Mouse (Mus musculus) heart, postnatal 0 days (tissue): Measurements from ENCODE around the gene Pqlc3. TPM values are rescaled to one million over a fixed set of nuclear protein-coding genes. Genes with fewer than 3 reads are reported as not detected.
"Not testable (repeated sequence)": the region's sequence is repeated elsewhere in the genome, so short reads cannot be mapped to it uniquely, and the experiment has no call there.

ENCODE experiments used
- ATAC-seq: fragments of 200-750 bp; cut with Nextera tagmentation; 2 replicates; pipeline ENCODE4 v1.8.0; 2017; ENCODE audit warnings: low read depth, moderate number of reproducible peaks, moderate library complexity; ENCODE audit not compliant: insufficient read depth
- DNase-seq: peaks from one replicate; pipeline ENCODE4 v3.0.0-alpha.2; 2016; ENCODE audit warnings: low spot score
- H3K27ac ChIP-seq: fragments of 300-500 bp; sonication (generic); 2 replicates; pipeline ENCODE4 v1.5.1; 2014; ENCODE audit warnings: low read depth, mild to moderate bottlenecking
- H3K27me3 ChIP-seq: fragments of 300-500 bp; sonication (generic); 2 replicates; pipeline ENCODE4 v1.6.1; 2014; ENCODE audit warnings: low read length, mixed read lengths; ENCODE audit not compliant: control insufficient read depth, insufficient read depth
- H3K36me3 ChIP-seq: fragments of 300-500 bp; sonication (generic); replicated peaks from 2 replicates; pipeline ENCODE4 v1.6.1; 2014; ENCODE audit warnings: low read length, mixed read lengths; ENCODE audit not compliant: control insufficient read depth, insufficient read depth
- H3K4me1 ChIP-seq: fragments of 300-500 bp; sonication (generic); 2 replicates; pipeline ENCODE4 v1.6.1; 2014; ENCODE audit warnings: antibody characterized with exemption; ENCODE audit not compliant: control insufficient read depth, insufficient read depth
- H3K4me2 ChIP-seq: fragments of 300-500 bp; sonication (generic); 2 replicates; pipeline ENCODE4 v1.6.1; 2014; ENCODE audit warnings: low read depth, mild to moderate bottlenecking, low read length, moderate library complexity
- H3K4me3 ChIP-seq: fragments of 300-500 bp; sonication (generic); 2 replicates; pipeline ENCODE4 v1.5.1; 2014; ENCODE audit warnings: low read depth, low read length
- H3K9ac ChIP-seq: fragments of 300-500 bp; sonication (generic); replicated peaks from 2 replicates; pipeline ENCODE4 v1.6.1; 2014; ENCODE audit warnings: low read depth, low read length, mixed read lengths
- H3K9me3 ChIP-seq: fragments of 300-500 bp; sonication (generic); replicated peaks from 2 replicates; pipeline ENCODE4 v1.6.1; 2016; ENCODE audit warnings: low read length; ENCODE audit not compliant: control insufficient read depth
- CTCF ChIP-seq: IDR thresholded peaks from 2 replicates; pipeline ENCODE4 v1.5.1; 2016; ENCODE audit warnings: antibody characterized with exemption, control low read depth, low read depth
- EP300 ChIP-seq: IDR thresholded peaks from 2 replicates; pipeline ENCODE4 v1.6.1; 2016; ENCODE audit warnings: antibody characterized with exemption, low read depth
- WGBS: fragments of 180-500 bp; shearing (Covaris S2); extraction: QIAGEN DNeasy Blood & Tissue Kit; methylation state at CpG from one replicate; pipeline ENCODE4 v1.1.7; 2014; 5-methylcytosine and 5-hydroxymethylcytosine counted together
- polyA plus RNA-seq: library from polyadenylated mRNA; unstranded; fragments of >200 nt; fragmentation: Nextera tagmentation; extraction: Ambion mirVana; gene quantifications from 2 replicates; pipeline ENCODE4 v1.2.1, GENCODE M21; 2015
- total RNA-seq: library from RNA; depleted of rRNA; stranded (reverse); fragments of >200 nt; gene quantifications from 2 replicates; pipeline ENCODE4 v1.2.3, GENCODE M21; 2014; ENCODE audit warnings: low replicate concordance

Gene Pqlc3
- total and polyA plus RNA-seq, 2 experiments from 2014 or later = 2.2 to 3.5 TPM

GRCm38 (mm10) chr12:17033464-17033841, 33.2 kb upstream of the Pqlc3 start:
- Histone ChIP-seq H3K27ac (no peak overlapping the region), H3K9me3 (no peaks in the 10 kb centered on the region), H3K36me3 (no peaks in the 10 kb centered on the region), H3K27me3 (no peaks in the 10 kb centered on the region), H3K4me1 (no peaks in the 10 kb centered on the region), H3K9ac (no peak overlapping the region), H3K4me2 (no peak overlapping the region), H3K4me3 (no peak overlapping the region)
- WGBS = 72% methylated on average over 9 of the region's 9 CpGs
- TF ChIP-seq CTCF (no peak), EP300 (no peak)
- ATAC-seq (no peak), DNase-seq (no peak)

DNA sequence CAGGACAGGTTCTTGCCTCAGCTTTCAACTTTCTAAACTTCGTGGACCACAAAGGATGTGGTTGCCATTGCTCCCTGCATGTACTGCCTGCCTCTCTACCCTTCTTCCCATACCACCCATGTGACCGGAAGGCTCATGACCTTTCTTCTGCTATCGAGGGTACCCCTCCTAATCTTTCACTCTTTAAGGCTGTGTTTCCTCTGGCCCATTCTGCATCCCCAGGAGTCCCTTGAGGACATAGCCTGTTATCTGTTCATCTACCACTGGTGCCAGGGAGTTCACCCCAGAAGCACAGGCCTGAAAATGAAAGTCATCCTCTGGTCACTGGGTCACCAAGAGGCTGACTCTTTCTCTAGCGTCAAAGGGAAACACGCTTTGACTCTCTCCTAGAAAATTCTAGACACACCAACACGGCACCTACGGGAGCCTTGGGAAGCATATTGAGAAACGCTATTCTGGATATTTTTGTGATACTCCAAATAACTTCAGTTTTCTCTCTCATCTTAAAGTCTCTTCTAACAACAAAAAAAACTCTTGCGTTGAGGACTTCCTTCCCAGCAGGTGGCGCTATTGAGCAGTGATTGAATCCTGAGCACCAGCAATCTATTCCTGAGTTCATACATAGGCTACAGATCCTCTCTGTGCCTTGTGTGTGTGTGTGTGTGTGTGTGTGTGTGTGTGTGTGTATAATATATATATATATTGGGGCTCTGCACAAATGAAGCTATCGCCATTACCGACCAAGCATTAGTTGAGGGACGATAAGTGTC, 32.7 kb upstream of the Pqlc3 start:
- no peaks in the 10 kb centered on the region for H3K9me3 ChIP-seq
- H3K36me3 ChIP-seq = no peaks in the 10 kb centered on the region
- TF ChIP-seq CTCF = peak; percentile 85
- TF ChIP-seq EP300 = no peak
- H3K27me3 ChIP-seq = no peaks in the 10 kb centered on the region
- no peak overlapping the region for H3K9ac ChIP-seq
- peak; percentile 58 for DNase-seq
- no peak overlapping the region; the same call in 1 of the 2 replicates for H3K4me3 ChIP-seq
- no peaks in the 10 kb centered on the region for H3K4me1 ChIP-seq
- 34% methylated on average over 13 of the region's 13 CpGs for WGBS
- H3K4me2 ChIP-seq = peak overlapping the region; percentile 23; the same call in 1 of the 2 replicates
- ATAC-seq = no peak
- no peak overlapping the region for H3K27ac ChIP-seq

DNA sequence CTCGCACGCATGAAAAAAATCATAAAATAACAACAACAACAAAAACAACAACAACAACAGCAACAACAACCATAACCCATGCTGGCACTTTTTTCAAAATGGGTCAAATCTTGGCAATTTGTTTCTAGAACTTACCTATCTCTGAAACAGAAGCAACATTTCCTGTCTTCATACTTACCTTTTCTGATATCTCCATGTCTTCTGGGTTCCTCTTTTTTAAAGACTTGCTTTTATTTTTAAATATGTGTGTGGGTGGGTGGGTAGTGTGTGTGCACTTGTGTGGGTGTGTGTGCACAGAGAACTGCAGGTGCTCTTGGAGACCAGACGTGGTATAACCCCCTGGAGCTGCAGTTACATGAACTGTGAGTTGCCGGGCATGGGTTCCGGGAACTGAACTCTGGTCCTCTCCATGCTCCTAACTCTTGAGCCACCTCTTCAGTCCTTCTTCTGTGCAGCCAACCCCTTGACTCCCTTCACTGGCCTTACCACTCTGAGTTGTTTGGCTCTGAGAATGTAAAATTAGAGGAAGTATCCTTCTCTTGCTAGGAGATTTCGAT, 24.4 kb upstream of the Pqlc3 start:
- H3K9me3 ChIP-seq = no peaks in the 10 kb centered on the region
- no peak overlapping the region for H3K4me2 ChIP-seq
- no peak for ATAC-seq
- H3K27ac ChIP-seq = no peak overlapping the region
- no peak overlapping the region for H3K4me3 ChIP-seq
- H3K36me3 ChIP-seq = no peaks in the 10 kb centered on the region
- H3K27me3 ChIP-seq = no peaks in the 10 kb centered on the region
- H3K4me1 ChIP-seq = no peaks in the 10 kb centered on the region
- WGBS = 87% methylated on average over 6 of the region's 6 CpGs
- no peak overlapping the region for H3K9ac ChIP-seq
- no peak for DNase-seq
- no peak for TF ChIP-seq CTCF
- TF ChIP-seq EP300 = no peak

GRCm38 (mm10) chr12:17022145-17022544, 21.9 kb upstream of the Pqlc3 start:
- no peaks in the 10 kb centered on the region for H3K27me3 ChIP-seq
- DNase-seq = no peak
- no peak overlapping the region for H3K4me3 ChIP-seq
- no peak overlapping the region for H3K9ac ChIP-seq
- TF ChIP-seq EP300 (no peak), CTCF (no peak)
- H3K4me2 ChIP-seq = no peak overlapping the region
- H3K36me3 ChIP-seq = no peaks in the 10 kb centered on the region
- H3K27ac ChIP-seq = no peak overlapping the region
- no peaks in the 10 kb centered on the region for H3K4me1 ChIP-seq
- no peak for ATAC-seq
- 88% methylated on average over 4 of the region's 4 CpGs for WGBS
- H3K9me3 ChIP-seq = no peaks in the 10 kb centered on the region

- not testable (repeated sequence) for H3K36me3 ChIP-seq, H3K4me2 ChIP-seq, H3K4me1 ChIP-seq, DNase-seq, H3K9ac ChIP-seq, H3K4me3 ChIP-seq, ATAC-seq, H3K9me3 ChIP-seq, H3K27me3 ChIP-seq, H3K27ac ChIP-seq
- WGBS = 66% methylated on average over 4 of the region's 4 CpGs
These were observed 20.9 kb upstream of the Pqlc3 start for GRCm38 (mm10) chr12:17021125-17021524.

DNA sequence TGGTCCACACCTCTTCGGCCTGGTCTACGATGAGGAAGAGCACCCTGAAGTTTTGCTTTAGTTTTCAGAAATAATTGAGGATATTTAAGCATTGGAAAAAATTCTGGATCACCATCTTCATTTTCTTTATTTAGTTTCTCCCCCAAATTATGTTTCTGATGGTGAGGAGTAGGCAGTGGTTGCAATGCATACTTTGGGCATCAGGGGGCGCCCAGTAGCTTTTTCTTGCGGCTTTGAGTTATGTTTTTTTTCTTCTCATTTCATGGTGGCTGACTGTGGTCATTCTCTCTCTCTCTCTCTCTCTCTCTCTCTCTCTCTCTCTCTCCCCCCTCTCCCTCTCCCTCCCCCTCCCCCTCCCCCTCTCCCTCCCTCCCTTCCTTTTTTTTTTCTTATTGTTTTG, 18.3 kb upstream of the Pqlc3 start:
- TF ChIP-seq EP300 (no peak), CTCF (peak; percentile 56)
- Histone ChIP-seq H3K4me2 (no peak overlapping the region), H3K36me3 (no peaks in the 10 kb centered on the region), H3K9me3 (no peaks in the 10 kb centered on the region), H3K4me1 (no peaks in the 10 kb centered on the region), H3K9ac (no peak overlapping the region), H3K27ac (no peak overlapping the region), H3K27me3 (no peaks in the 10 kb centered on the region), H3K4me3 (no peak overlapping the region)
- WGBS = 32% methylated on average over 4 of the region's 4 CpGs
- no peak for ATAC-seq
- no peak for DNase-seq
